Mouse (Mus musculus): Measurements from ENCODE around the gene Btbd7.

DNA sequence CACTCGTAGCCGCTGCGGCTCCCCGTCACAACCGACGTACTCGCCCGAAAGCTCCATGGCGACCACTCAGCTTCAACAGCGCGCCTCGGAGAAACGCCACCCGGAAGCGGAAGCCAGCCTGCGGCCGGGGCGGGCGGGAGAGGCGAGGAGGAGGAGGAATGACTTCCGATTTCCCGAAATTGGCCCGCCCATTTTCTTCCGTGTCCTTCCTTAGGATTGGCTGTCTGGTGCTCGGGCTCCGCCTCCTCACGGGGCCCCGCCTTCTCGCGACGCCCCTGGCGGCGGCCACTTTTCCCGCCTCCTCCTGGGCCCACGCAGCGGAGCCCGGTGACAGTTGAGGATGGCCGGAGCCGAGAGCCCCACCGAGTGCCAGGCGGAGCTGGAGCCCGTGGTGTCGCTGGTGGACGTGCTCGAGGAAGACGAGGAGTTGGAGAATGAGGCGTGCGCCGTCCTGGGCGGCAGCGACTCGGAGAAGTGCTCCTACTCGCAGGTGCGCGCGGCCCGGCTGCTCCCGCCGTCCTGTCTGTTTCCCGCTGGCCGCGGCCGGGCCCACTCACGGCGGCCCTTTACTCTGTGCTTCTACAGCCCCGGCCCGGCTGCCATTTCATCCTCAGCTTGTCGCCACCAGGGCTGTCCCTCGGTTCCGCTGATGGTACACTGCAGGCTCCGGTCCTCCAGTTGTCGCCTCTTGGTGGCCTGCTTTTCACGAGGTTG, 120.4 kb downstream of the Btbd7 start, which contains the start of the genes Gm28051, Gon7 and Ubr7:
- TF ChIP-seq USF1 (IDR thresholded peaks at IDR 0.05; ENCODE audit: low read depth) (no peak), MYOG (IDR thresholded peaks at IDR 0.05; ENCODE audit: control insufficient read depth, extremely low read depth, insufficient read length) (no peak), CTCF (IDR thresholded peaks at IDR 0.05; ENCODE audit: control insufficient read depth, insufficient read depth, insufficient read length) (no peak), MYOD1 (IDR thresholded peaks at IDR 0.05; ENCODE audit: control insufficient read depth, insufficient read length, low read depth) (no peak), MAX (IDR thresholded peaks at IDR 0.05) (peak; percentile 50), CEBPB (IDR thresholded peaks at IDR 0.05; ENCODE audit: low read depth) (no peak)

All from C2C12 (cell line).